Mouse (Mus musculus) midbrain, embryonic 11.5 days (tissue): ENCODE data around the gene Exoc6b. TPM values are rescaled to one million over a fixed set of nuclear protein-coding genes. Genes with fewer than 3 reads are reported as not detected.
A peak's percentile ranks its signal among the peaks of the same experiment; 100 is the strongest.

ENCODE experiments used
- ATAC-seq: fragments of 200-750 bp; cut with Nextera tagmentation; 2 replicates; pipeline ENCODE4 v1.8.0; 2017; ENCODE audit warnings: moderate TSS enrichment, moderate library complexity; ENCODE audit not compliant: low FRiP score
- DNase-seq: peaks from one replicate; pipeline ENCODE4 v3.0.0; 2015; ENCODE audit warnings: low spot score; ENCODE audit errors: missing footprints
- H3K27ac ChIP-seq: fragments of 300-500 bp; sonication (generic); 2 replicates; pipeline ENCODE4 v1.5.1; 2014; ENCODE audit warnings: low read depth, low read length
- H3K27me3 ChIP-seq: fragments of 300-500 bp; sonication (generic); 2 replicates; pipeline ENCODE4 v1.6.1; 2014; ENCODE audit warnings: mild to moderate bottlenecking, low read length, moderate library complexity, mixed read lengths; ENCODE audit not compliant: control insufficient read depth, insufficient read depth
- H3K36me3 ChIP-seq: fragments of 300-500 bp; sonication (generic); 2 replicates; pipeline ENCODE4 v1.6.1; 2014; ENCODE audit warnings: mild to moderate bottlenecking, low read length, moderate library complexity, mixed read lengths; ENCODE audit not compliant: control insufficient read depth, insufficient read depth
- H3K4me1 ChIP-seq: fragments of 300-500 bp; sonication (generic); 2 replicates; pipeline ENCODE4 v1.6.1; 2014; ENCODE audit warnings: low read length; ENCODE audit not compliant: control insufficient read depth, insufficient read depth
- H3K4me2 ChIP-seq: fragments of 300-500 bp; sonication (generic); 2 replicates; pipeline ENCODE4 v1.6.1; 2014; ENCODE audit warnings: mild to moderate bottlenecking, moderate library complexity
- H3K4me3 ChIP-seq: fragments of 300-500 bp; sonication (generic); 2 replicates; pipeline ENCODE4 v1.5.1; 2014; ENCODE audit warnings: low read depth, low read length
- H3K9ac ChIP-seq: fragments of 300-500 bp; sonication (generic); 2 replicates; pipeline ENCODE4 v1.6.1; 2014; ENCODE audit warnings: low read length
- H3K9me3 ChIP-seq: fragments of 300-500 bp; sonication (generic); 2 replicates; pipeline ENCODE4 v1.6.1; 2016; ENCODE audit warnings: low read length; ENCODE audit not compliant: control insufficient read depth
- WGBS: fragments of 180-500 bp; shearing (Covaris S2); extraction: QIAGEN DNeasy Blood & Tissue Kit; methylation state at CpG from one replicate; pipeline ENCODE4 v1.1.7; 2014; 5-methylcytosine and 5-hydroxymethylcytosine counted together
- polyA plus RNA-seq: library from polyadenylated mRNA; unstranded; fragments of >200 nt; fragmentation: Nextera tagmentation; extraction: Ambion mirVana; gene quantifications from 2 replicates; pipeline ENCODE4 v1.2.1, GENCODE M21; 2014

Exoc6b gene
- polyA plus RNA-seq, 1 experiment from 2014 or later: 32.0 TPM

GRCm38 (mm10) chr6:84875869-84876268, 193.4 kb downstream of the Exoc6b start:
- H3K4me2 ChIP-seq: no peak overlapping the region
- H3K4me1 ChIP-seq: no peaks in the 10 kb centered on the region
- no peaks in the 10 kb centered on the region for H3K36me3 ChIP-seq
- H3K9me3 ChIP-seq: no peaks in the 10 kb centered on the region
- DNase-seq (no peak), ATAC-seq (no peak)
- H3K4me3 ChIP-seq: no peak overlapping the region
- WGBS: 84% methylated on average over 5 of the region's 5 CpGs
- no peak overlapping the region for H3K9ac ChIP-seq
- no peak overlapping the region for H3K27ac ChIP-seq
- H3K27me3 ChIP-seq: no peaks in the 10 kb centered on the region

GRCm38 (mm10) chr6:84867114-84867513, 202.2 kb downstream of the Exoc6b start:
- 0 out of 2 replicates have a peak, but pooled peaks cover 2% of the 10 kb centered on the region for H3K4me1 ChIP-seq
- WGBS: 44% methylated on average over 4 of the region's 4 CpGs
- H3K9me3 ChIP-seq: no peaks in the 10 kb centered on the region
- H3K9ac ChIP-seq: no peak overlapping the region
- H3K4me3 ChIP-seq: no peak overlapping the region
- H3K4me2 ChIP-seq: no peak overlapping the region
- no peaks in the 10 kb centered on the region for H3K36me3 ChIP-seq
- no peaks in the 10 kb centered on the region for H3K27me3 ChIP-seq
- ATAC-seq (no peak), DNase-seq (no peak)
- H3K27ac ChIP-seq: no peak overlapping the region

GRCm38 (mm10) chr6:84864625-84865024, 204.7 kb downstream of the Exoc6b start:
- H3K9me3 ChIP-seq: no peaks in the 10 kb centered on the region
- no peak overlapping the region for H3K4me2 ChIP-seq
- H3K9ac ChIP-seq: no peak overlapping the region
- no peaks in the 10 kb centered on the region for H3K27me3 ChIP-seq
- no peaks in the 10 kb centered on the region for H3K36me3 ChIP-seq
- no peak overlapping the region for H3K27ac ChIP-seq
- no peak overlapping the region for H3K4me3 ChIP-seq
- H3K4me1 ChIP-seq: 0 out of 2 replicates have a peak, but pooled peaks cover 2% of the 10 kb centered on the region
- ATAC-seq (no peak), DNase-seq (no peak)
- 83% methylated on average over 3 of the region's 3 CpGs for WGBS

GRCm38 (mm10) chr6:84863816-84864375, 205.4 kb downstream of the Exoc6b start:
- H3K9ac ChIP-seq: no peak overlapping the region
- 97% methylated on average over 1 of the region's 1 CpGs for WGBS

GRCm38 (mm10) chr6:84845665-84846064, 223.6 kb downstream of the Exoc6b start:
- H3K4me2 ChIP-seq: no peak overlapping the region
- H3K4me1 ChIP-seq: no peaks in the 10 kb centered on the region
- no peaks in the 10 kb centered on the region for H3K36me3 ChIP-seq
- DNase-seq: no peak
- no peaks in the 10 kb centered on the region for H3K9me3 ChIP-seq
- 81% methylated on average over 7 of the region's 7 CpGs for WGBS
- H3K27me3 ChIP-seq: no peaks in the 10 kb centered on the region
- no peak overlapping the region for H3K4me3 ChIP-seq
- no peak overlapping the region for H3K27ac ChIP-seq
- H3K9ac ChIP-seq: no peak overlapping the region
- ATAC-seq: no peak

More at GRCm38 (mm10) chr6:84863816-84864375, 205.4 kb downstream of the Exoc6b start:
- H3K36me3 ChIP-seq: no peaks in the 10 kb centered on the region
- ATAC-seq: no peak
- H3K9me3 ChIP-seq: no peaks in the 10 kb centered on the region
- no peak overlapping the region for H3K27ac ChIP-seq
- H3K27me3 ChIP-seq: no peaks in the 10 kb centered on the region
- no peak overlapping the region for H3K4me2 ChIP-seq
- 0 out of 2 replicates have a peak, but pooled peaks cover 2% of the 10 kb centered on the region for H3K4me1 ChIP-seq
- DNase-seq: peak; percentile 69
- no peak overlapping the region for H3K4me3 ChIP-seq

GRCm38 (mm10) chr6:84841138-84841537, 228.2 kb downstream of the Exoc6b start:
- H3K4me3 ChIP-seq: no peak overlapping the region
- no peaks in the 10 kb centered on the region for H3K36me3 ChIP-seq
- ATAC-seq (no peak), DNase-seq (no peak)
- H3K27ac ChIP-seq: no peak overlapping the region
- no peaks in the 10 kb centered on the region for H3K27me3 ChIP-seq
- no peaks in the 10 kb centered on the region for H3K9me3 ChIP-seq
- no peak overlapping the region for H3K4me2 ChIP-seq
- H3K9ac ChIP-seq: no peak overlapping the region
- no peaks in the 10 kb centered on the region for H3K4me1 ChIP-seq

GRCm38 (mm10) chr6:84807546-84807945, 261.8 kb downstream of the Exoc6b start:
- 90% methylated on average over 7 of the region's 7 CpGs for WGBS
- no peaks in the 10 kb centered on the region for H3K36me3 ChIP-seq
- DNase-seq (no peak), ATAC-seq (no peak)
- H3K9me3 ChIP-seq: no peaks in the 10 kb centered on the region
- H3K4me1 ChIP-seq: no peaks in the 10 kb centered on the region
- H3K4me3 ChIP-seq: no peak overlapping the region
- no peak overlapping the region for H3K27ac ChIP-seq
- H3K4me2 ChIP-seq: no peak overlapping the region
- H3K27me3 ChIP-seq: no peaks in the 10 kb centered on the region
- H3K9ac ChIP-seq: no peak overlapping the region

- WGBS: 73% methylated on average over 2 of the region's 2 CpGs
- Histone ChIP-seq H3K4me1 (no peaks in the 10 kb centered on the region), H3K27me3 (no peaks in the 10 kb centered on the region), H3K36me3 (no peaks in the 10 kb centered on the region), H3K27ac (no peak overlapping the region), H3K9me3 (no peaks in the 10 kb centered on the region), H3K4me2 (no peak overlapping the region), H3K4me3 (no peak overlapping the region), H3K9ac (no peak overlapping the region)
- no peak for DNase-seq
- no peak for ATAC-seq
Measured at GRCm38 (mm10) chr6:84806132-84806730, 263.1 kb downstream of the Exoc6b start.

GRCm38 (mm10) chr6:84798736-84799135, 270.6 kb downstream of the Exoc6b start:
- no peaks in the 10 kb centered on the region for H3K9me3 ChIP-seq
- H3K36me3 ChIP-seq: no peaks in the 10 kb centered on the region
- ATAC-seq (no peak), DNase-seq (no peak)
- no peak overlapping the region for H3K9ac ChIP-seq
- H3K4me1 ChIP-seq: no peaks in the 10 kb centered on the region
- 79% methylated on average over 3 of the region's 3 CpGs for WGBS
- H3K27me3 ChIP-seq: no peaks in the 10 kb centered on the region
- H3K27ac ChIP-seq: no peak overlapping the region
- H3K4me3 ChIP-seq: no peak overlapping the region
- H3K4me2 ChIP-seq: no peak overlapping the region
